Comparison of ENCODE assay signal across 9 mouse cellular contexts in the genomic region with DNA sequence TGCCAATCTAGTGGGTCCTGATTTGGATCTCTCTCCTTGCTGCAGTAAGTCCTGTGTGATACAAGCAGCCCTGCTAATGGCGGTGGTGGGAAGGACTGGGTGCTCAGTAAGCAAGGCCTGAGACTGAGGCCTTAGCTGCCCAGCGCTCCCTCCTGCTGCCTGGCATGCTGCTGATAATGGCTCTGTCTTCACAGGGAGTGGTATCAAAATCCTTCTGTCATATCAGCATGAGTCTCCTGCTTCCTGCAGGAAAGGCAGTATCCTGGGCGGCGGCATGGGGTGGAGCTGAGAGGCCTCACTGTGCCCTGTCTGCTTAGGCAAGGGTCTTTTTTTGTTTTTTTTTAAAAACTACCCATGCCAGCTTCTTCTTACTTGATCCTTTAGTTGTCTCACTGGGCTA. TPM values are rescaled to one million over a fixed set of nuclear protein-coding genes. Genes with fewer than 3 reads are reported as not detected.
DNase-seq lines count a peak whose midpoint lies in the region; ATAC-seq lines count a peak whose summit lies in the region.
"Had no signal": no experiment of that assay in that cellular context is flagged by ENCODE, and none has a peak within 500 bp of the region (broad histone marks: within the 10 kb centered on the region; RNA-seq: fewer than 3 reads in every experiment).

No protein-coding gene starts in this region.

- ATAC-seq in neural tube, embryonic 14.5 days (ENCODE audit: low read depth): no peak
- ATAC-seq in neural tube, embryonic 15.5 days (ENCODE audit: low FRiP score): no peak
- ATAC-seq in liver, embryonic 13.5 days (ENCODE audit: low read depth): peak; percentile 86
- no peak for ATAC-seq in frontal cortex, adult (ENCODE audit: low TSS enrichment)
- no peak for ATAC-seq in inflammation-experienced regulatory T-cells, adult 6 months

- H3K9me3 ChIP-seq in heart, embryonic 10.5 days: no peaks in the 10 kb centered on the region
- H3K9me3 ChIP-seq in neural tube, embryonic 14.5 days (ENCODE audit: control insufficient read depth, low read length): no peaks in the 10 kb centered on the region
- H3K9me3 ChIP-seq in neural tube, embryonic 15.5 days (replicated peaks): no peaks in the 10 kb centered on the region
- H3K9me3 ChIP-seq in liver, embryonic 13.5 days (replicated peaks): no peaks in the 10 kb centered on the region

- no peaks in the 10 kb centered on the region for H3K27me3 ChIP-seq in heart, embryonic 10.5 days (ENCODE audit: insufficient read depth, poor library complexity, severe bottlenecking)
- no peaks in the 10 kb centered on the region for H3K27me3 ChIP-seq in neural tube, embryonic 14.5 days (ENCODE audit: control insufficient read depth, insufficient read depth, low read length)
- H3K27me3 ChIP-seq in neural tube, embryonic 15.5 days (replicated peaks): no peaks in the 10 kb centered on the region
- H3K27me3 ChIP-seq in liver, embryonic 13.5 days: peaks cover 12% of the 10 kb centered on the region

- peaks cover 14% of the 10 kb centered on the region for H3K36me3 ChIP-seq in heart, embryonic 10.5 days
- H3K36me3 ChIP-seq in neural tube, embryonic 14.5 days (ENCODE audit: control insufficient read depth, insufficient read depth, low read length): no peaks in the 10 kb centered on the region
- H3K36me3 ChIP-seq in neural tube, embryonic 15.5 days: no peaks in the 10 kb centered on the region
- H3K36me3 ChIP-seq in liver, embryonic 13.5 days: no peaks in the 10 kb centered on the region

- peak overlapping the region; percentile 42 for H3K27ac ChIP-seq in heart, embryonic 10.5 days
- 0 out of 2 replicates have a peak overlapping the region, but pooled peaks have one; percentile 10 for H3K27ac ChIP-seq in neural tube, embryonic 14.5 days (ENCODE audit: low read depth, low read length)
- H3K27ac ChIP-seq in neural tube, embryonic 15.5 days (replicated peaks): no peak overlapping the region
- no peak overlapping the region for H3K27ac ChIP-seq in liver, embryonic 13.5 days

- H3K9ac ChIP-seq in neural tube, embryonic 14.5 days (replicated peaks; ENCODE audit: low read depth, low read length): no peak overlapping the region
- no peak overlapping the region for H3K9ac ChIP-seq in neural tube, embryonic 15.5 days (replicated peaks)
- no peak overlapping the region for H3K9ac ChIP-seq in liver, embryonic 13.5 days

- DNase-seq in heart, embryonic 10.5 days (ENCODE audit: low spot score): no peak
- no peak for DNase-seq in heart, adult 9 months (ENCODE audit: low spot score in 2 of 2)
- peak; percentile 37 for DNase-seq in liver, embryonic 13.5 days
- DNase-seq in c-Kit-positive CD71-positive TER-119-positive erythroid progenitor cells, embryonic 14.5 days (ENCODE audit: low spot score): no peak
- DNase-seq: cerebellum, adult 11 months had no signal

- no peak overlapping the region for H3K4me3 ChIP-seq in heart, embryonic 10.5 days
- H3K4me3 ChIP-seq in neural tube, embryonic 14.5 days (ENCODE audit: low read depth, low read length): no peak overlapping the region
- H3K4me3 ChIP-seq in neural tube, embryonic 15.5 days (replicated peaks): no peak overlapping the region
- H3K4me3 ChIP-seq in liver, embryonic 13.5 days (replicated peaks): no peak overlapping the region

- H3K4me2 ChIP-seq in neural tube, embryonic 14.5 days (ENCODE audit: low read depth, low read length): no peak overlapping the region
- H3K4me2 ChIP-seq in neural tube, embryonic 15.5 days: no peak overlapping the region
- peak overlapping the region; percentile 19; the same call in 1 of the 2 replicates for H3K4me2 ChIP-seq in liver, embryonic 13.5 days

- 23% methylated on average over 4 of the region's 4 CpGs for WGBS in heart, embryonic 10.5 days
- WGBS in neural tube, embryonic 14.5 days: 84% methylated on average over 4 of the region's 4 CpGs
- 74% methylated on average over 4 of the region's 4 CpGs for WGBS in neural tube, embryonic 15.5 days
- WGBS in liver, embryonic 13.5 days (ENCODE audit: insufficient replicate concordance): 17% methylated on average over 4 of the region's 4 CpGs

- H3K4me1 ChIP-seq in heart, embryonic 10.5 days: peaks cover 57% of the 10 kb centered on the region
- H3K4me1 ChIP-seq in neural tube, embryonic 14.5 days (ENCODE audit: control insufficient read depth, insufficient read depth, low read length): peaks cover 53% of the 10 kb centered on the region
- H3K4me1 ChIP-seq in neural tube, embryonic 15.5 days: peaks cover 66% of the 10 kb centered on the region
- H3K4me1 ChIP-seq in liver, embryonic 13.5 days (replicated peaks): peaks cover 57% of the 10 kb centered on the region

RNA-seq across cellular contexts. Expression of gene Gnaq, which starts 9.2 kb away (rescaled TPM):
- polyA plus RNA-seq in heart, embryonic 10.5 days (2016; fragmentation: Nextera tagmentation; extraction: Ambion mirVana): 14.6 and 18.9 TPM in 2 replicates
- 56.1 and 59.0 TPM in 2 replicates for polyA plus RNA-seq in neural tube, embryonic 14.5 days (2014; fragmentation: Nextera tagmentation; extraction: Ambion mirVana)
- 98.0 and 110 TPM in 2 replicates for polyA plus RNA-seq in neural tube, embryonic 15.5 days (2015; fragmentation: Nextera tagmentation; extraction: Ambion mirVana)
- 4.0 and 4.2 TPM in 2 replicates for polyA plus RNA-seq in liver, embryonic 13.5 days (2015; fragmentation: Nextera tagmentation; extraction: Ambion mirVana)
- polyA plus RNA-seq in inflammation-experienced regulatory T-cells, adult 6 months (2017; shearing (Covaris generic)): 10 to 100 TPM; 17.5 to 40.9 (median 26.6) TPM

Comparison
In these comparisons a context has a peak if more than half of its experiments do, and no peak if none do; other contexts are left out.
1. H3K27ac ChIP-seq: peak in heart, embryonic 10.5 days (single experiment) and neural tube, embryonic 14.5 days (single experiment); none in neural tube, embryonic 15.5 days (single experiment) and liver, embryonic 13.5 days (single experiment).